Mouse (Mus musculus) left cerebral cortex, postnatal 36 days (tissue): Measurements from ENCODE around the gene Fbxl16. TPM values are rescaled to one million over a fixed set of nuclear protein-coding genes. Genes with fewer than 3 reads are reported as not detected.

Experiments
- DNase-seq, 2 experiments: peaks; one replicate each; pipeline ENCODE4 v3.0.0; 2021 to 2022; ENCODE audit warnings: low spot score in 2 of 2, mixed read lengths in 1 of 2
- intact Hi-C: fragments of 180-260 bp; cut with DNase I; formaldehyde crosslinking; loops from one replicate; pipeline ENCODE4 v1.15.1; 2025
- total RNA-seq, 2 experiments: library from RNA; stranded (reverse); gene quantifications; 2 replicates each; pipeline ENCODE4 v1.2.3; 2021

Gene Fbxl16
- total RNA-seq, 2 experiments from 2014 or later, result 668 to 710 TPM

- no peak for DNase-seq
Measured at GRCm38 (mm10) chr17:25825311-25825710, 16.4 kb downstream of the Fbxl16 start.

DNA sequence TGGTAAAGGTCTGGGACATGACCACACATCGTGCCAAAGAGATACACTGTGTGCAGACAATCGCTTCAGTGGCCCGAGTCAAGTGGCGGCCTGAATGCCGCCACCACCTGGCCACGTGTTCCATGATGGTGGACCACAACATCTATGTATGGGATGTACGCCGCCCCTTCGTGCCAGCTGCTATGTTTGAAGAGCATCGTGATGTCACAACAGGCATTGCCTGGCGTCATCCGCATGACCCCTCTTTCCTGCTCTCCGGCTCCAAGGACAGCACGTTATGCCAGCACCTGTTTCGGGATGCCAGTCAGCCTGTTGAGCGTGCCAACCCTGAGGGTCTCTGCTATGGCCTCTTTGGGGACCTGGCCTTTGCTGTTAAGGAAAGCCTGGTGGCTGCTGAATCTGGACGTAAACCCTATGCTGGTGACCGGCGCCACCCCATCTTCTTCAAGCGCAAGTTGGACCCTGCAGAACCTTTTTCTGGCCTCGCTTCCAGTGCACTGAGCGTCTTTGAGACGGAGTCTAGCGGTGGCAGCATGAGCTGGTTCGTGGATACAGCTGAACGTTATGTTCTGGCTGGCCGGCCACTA, 17.2 kb downstream of the Fbxl16 start:
- intact Hi-C loops, result no loop called here
- no peak for DNase-seq

More at GRCm38 (mm10) chr17:25825311-25825710, 16.4 kb downstream of the Fbxl16 start:
- intact Hi-C loops, result no loop called here

DNA sequence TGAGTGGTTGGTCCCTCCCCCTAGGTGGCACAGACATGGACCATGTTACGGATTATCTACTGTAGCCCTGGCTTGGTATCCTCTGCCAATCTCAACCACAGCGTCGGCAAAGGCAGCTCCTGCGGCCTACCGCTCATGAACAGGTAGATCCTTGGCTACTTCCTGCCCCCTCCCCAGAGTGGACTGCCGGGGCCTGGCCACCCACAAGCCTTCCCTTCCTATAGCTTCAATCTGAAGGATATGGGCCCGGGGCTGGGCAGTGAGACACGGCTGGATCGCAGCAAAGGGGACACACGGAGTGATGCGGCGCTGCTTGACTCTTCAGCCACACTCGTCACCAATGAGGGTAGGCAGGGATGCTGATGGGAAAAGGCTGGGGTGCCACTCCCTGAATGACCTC, 18.1 kb downstream of the Fbxl16 start:
- intact Hi-C loops, result no loop called here
- no peak for DNase-seq

GRCm38 (mm10) chr17:25827546-25828222, 18.8 kb downstream of the Fbxl16 start:
- DNase-seq, result no peak
- intact Hi-C loops, result no loop called here

GRCm38 (mm10) chr17:25828223-25828594, 19.3 kb downstream of the Fbxl16 start:
- no peak for DNase-seq
- intact Hi-C loops, result no loop called here

- intact Hi-C loops, result no loop called here
- DNase-seq, result peak; percentile 87
Measured at GRCm38 (mm10) chr17:25828712-25829557, 20.1 kb downstream of the Fbxl16 start, which contains the start of gene Jmjd8. Jmjd8 (plus strand) TSS chr17:25828867.

- no peak for DNase-seq
- intact Hi-C loops, result no loop called here
Measured at GRCm38 (mm10) chr17:25829558-25830017, 20.7 kb downstream of the Fbxl16 start.

DNA sequence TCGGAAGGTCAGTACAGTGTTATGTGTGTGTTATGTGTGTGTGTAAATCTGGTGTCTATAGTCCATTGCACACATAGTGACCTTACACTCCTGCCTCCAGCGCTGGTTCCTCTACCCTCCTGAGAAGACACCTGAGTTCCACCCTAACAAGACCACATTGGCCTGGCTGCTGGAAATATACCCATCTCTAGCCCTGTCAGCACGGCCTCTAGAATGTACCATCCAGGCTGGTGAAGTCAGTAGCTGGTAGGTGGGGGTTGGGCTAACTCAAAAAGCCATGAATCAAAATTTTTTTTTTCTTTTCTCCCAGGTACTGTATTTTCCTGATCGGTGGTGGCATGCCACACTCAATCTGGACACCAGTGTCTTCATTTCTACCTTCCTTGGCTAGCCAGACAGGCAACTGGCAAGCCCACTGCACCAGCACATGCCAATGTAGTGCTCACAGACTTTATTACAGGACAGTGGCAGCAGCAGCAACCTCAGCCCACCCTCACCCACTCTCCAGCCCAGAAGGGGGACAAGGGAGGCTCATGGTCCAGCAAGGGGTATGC, 21.4 kb downstream of the Fbxl16 start:
- no peak for DNase-seq
- intact Hi-C loops, result no loop called here

DNA sequence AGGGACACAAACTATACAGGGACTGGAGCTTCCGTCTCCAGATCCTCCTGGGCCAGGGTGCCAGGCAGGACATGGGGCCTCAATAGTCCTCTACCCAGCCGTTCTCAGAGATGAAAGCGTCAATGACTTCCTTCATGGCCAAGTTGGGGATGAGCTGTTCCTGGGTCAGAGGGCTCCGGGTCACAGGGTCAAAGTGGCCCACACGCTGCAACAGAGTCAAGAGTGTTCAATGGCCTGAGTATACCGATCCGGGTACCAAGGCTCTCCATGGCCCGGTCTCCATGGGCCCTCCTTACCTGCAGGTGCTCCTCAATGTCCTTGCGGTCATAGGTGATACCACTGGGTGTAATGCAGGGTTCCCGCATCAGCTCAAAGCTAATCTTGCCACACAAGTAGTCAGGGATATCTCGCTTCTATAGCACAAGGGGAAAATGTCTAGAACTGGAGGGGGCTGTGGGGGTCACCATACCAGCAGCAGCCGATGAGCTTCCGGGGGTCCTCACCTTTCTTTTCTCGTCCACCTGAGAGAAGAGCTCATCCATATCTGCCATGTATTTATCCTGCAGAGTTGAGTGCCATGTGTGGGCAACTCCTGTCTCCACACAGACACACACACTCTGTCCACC, 22.0 kb downstream of the Fbxl16 start:
- no peak for DNase-seq
- intact Hi-C loops, result no loop called here

- intact Hi-C loops, result no loop called here
- DNase-seq, result no peak
Measured at GRCm38 (mm10) chr17:25831451-25832281, 22.8 kb downstream of the Fbxl16 start.

- intact Hi-C loops, result no loop called here
- peak; percentile 98 for DNase-seq
Measured at GRCm38 (mm10) chr17:25832436-25833290, 23.8 kb downstream of the Fbxl16 start.

DNA sequence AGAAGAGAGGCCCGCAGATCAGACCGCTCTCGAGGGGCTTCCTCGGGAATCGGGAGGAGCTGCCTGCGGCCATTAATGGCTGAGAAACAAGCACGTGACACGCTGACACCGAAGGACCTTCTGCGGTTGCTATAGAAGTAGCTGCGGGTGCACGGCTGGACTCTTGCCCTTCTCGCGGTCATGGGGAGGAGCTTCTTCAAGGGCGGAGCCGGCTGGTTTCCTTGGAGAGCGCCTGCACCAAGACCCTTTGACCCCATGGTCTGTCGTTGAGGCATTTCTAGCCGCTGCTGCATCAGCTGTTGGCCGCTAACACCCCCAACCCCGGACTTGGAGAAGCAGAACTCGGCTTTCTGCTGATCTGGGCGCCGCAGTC, 24.4 kb downstream of the Fbxl16 start, which contains the start of gene Stub1:
Gene Stub1, minus strand, starts transcription at position 114 of the 373 bp plus-strand sequence.
- DNase-seq, result peak; percentile 87
- intact Hi-C loops, result no loop called here

GRCm38 (mm10) chr17:25833961-25834594, 25.2 kb downstream of the Fbxl16 start:
- no peak for DNase-seq
- intact Hi-C loops, result no loop called here

DNA sequence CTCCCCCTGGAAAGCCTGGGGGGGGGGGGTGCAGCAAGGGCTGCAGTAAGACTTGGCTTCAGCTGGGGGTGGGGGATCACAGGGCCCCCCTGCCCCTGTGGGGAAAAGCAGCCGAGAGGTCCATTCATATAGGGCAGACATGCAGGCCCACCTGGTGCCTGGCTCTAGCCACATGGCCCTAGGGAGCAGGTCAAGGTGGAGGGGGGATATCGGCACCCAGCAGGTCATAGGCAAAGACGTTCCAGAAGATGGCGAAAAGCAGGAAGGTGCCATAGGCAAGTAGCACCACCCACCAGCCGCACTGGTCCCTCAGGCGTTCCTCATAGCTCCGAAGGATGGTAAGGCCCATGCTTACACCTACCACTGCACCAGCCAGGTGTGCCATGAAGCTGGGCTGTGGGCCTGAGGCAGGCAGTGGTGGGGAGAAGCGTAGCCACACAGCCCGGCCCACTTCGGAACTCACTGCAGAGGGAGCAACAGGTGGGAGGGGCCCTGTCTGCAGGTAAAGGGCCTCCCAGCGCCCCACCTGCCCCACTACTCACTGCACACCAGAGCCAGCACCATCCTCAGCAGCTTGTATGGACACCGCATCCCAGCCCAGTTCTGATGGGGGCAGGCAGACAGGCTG, 25.8 kb downstream of the Fbxl16 start:
- intact Hi-C loops, result no loop called here

DNA sequence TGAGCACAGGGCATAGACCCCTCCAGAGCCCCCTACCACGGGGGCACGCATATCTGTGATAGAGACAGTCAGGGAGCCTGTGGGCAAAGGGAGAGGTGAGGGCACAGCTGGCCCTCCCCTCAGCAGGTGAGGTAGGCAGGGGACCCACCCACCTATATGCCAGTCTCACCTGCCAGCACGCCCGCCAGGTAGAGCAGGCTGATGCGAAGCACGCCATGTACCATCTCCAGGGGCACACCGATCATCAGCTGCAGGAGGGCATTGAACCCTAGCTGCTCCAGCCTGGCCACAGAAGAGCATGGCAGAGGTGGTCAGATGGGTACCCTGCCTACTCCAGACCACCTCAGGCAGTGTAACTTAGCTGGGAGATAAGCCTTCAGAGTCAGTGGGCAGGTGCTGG, 26.4 kb downstream of the Fbxl16 start:
- intact Hi-C loops, result no loop called here
- no peak for DNase-seq

More for the DNA sequence above, 25.8 kb downstream of the Fbxl16 start:
- no peak for DNase-seq

GRCm38 (mm10) chr17:25835816-25836215, 26.9 kb downstream of the Fbxl16 start:
- intact Hi-C loops, result no loop called here
- DNase-seq, result no peak
